Mouse (Mus musculus) forebrain, embryonic 11.5 days (tissue): ENCODE results near the gene Ttyh2. TPM values are rescaled to one million over a fixed set of nuclear protein-coding genes. Genes with fewer than 3 reads are reported as not detected.
A peak's percentile ranks its signal among the peaks of the same experiment; 100 is the strongest.

Experiments
- ATAC-seq: fragments of 200-750 bp; cut with Nextera tagmentation; replicated peaks from 2 replicates; pipeline ENCODE4 v1.8.0; 2017; ENCODE audit warnings: moderate TSS enrichment; ENCODE audit not compliant: low FRiP score
- DNase-seq: peaks from one replicate; pipeline ENCODE4 v3.0.0-alpha.2; 2017; ENCODE audit warnings: low spot score
- H3K27ac ChIP-seq: fragments of 300-500 bp; sonication (generic); 2 replicates; pipeline ENCODE4 v1.5.1; 2014; ENCODE audit warnings: low read depth, low read length
- H3K27me3 ChIP-seq: fragments of 300-500 bp; sonication (generic); 2 replicates; pipeline ENCODE4 v1.6.1; 2014; ENCODE audit warnings: mild to moderate bottlenecking, low read length, mixed read lengths; ENCODE audit not compliant: control insufficient read depth, insufficient read depth
- H3K36me3 ChIP-seq: fragments of 300-500 bp; sonication (generic); 2 replicates; pipeline ENCODE4 v1.6.1; 2014; ENCODE audit warnings: mild to moderate bottlenecking, low read length, moderate library complexity, mixed read lengths; ENCODE audit not compliant: control insufficient read depth, insufficient read depth
- H3K4me1 ChIP-seq: fragments of 300-500 bp; sonication (generic); replicated peaks from 2 replicates; pipeline ENCODE4 v1.6.1; 2014; ENCODE audit warnings: low read length, mixed read lengths; ENCODE audit not compliant: control insufficient read depth, insufficient read depth
- H3K4me2 ChIP-seq: fragments of 300-500 bp; sonication (generic); 2 replicates; pipeline ENCODE4 v1.6.1; 2014; ENCODE audit warnings: low read depth, mild to moderate bottlenecking, low read length, moderate library complexity, mixed read lengths; ENCODE audit not compliant: severe bottlenecking
- H3K4me3 ChIP-seq: fragments of 300-500 bp; sonication (generic); 2 replicates; pipeline ENCODE4 v1.5.1; 2014; ENCODE audit warnings: low read depth, low read length
- H3K9ac ChIP-seq: fragments of 300-500 bp; sonication (generic); 2 replicates; pipeline ENCODE4 v1.6.1; 2014; ENCODE audit warnings: low read length
- H3K9me3 ChIP-seq: fragments of 300-500 bp; sonication (generic); 2 replicates; pipeline ENCODE4 v1.6.1; 2016; ENCODE audit warnings: low read length, mixed read lengths; ENCODE audit not compliant: control insufficient read depth
- WGBS: fragments of 180-500 bp; shearing (Covaris S2); extraction: QIAGEN DNeasy Blood & Tissue Kit; methylation state at CpG from one replicate; pipeline ENCODE4 v1.1.7; 2014; 5-methylcytosine and 5-hydroxymethylcytosine counted together
- polyA plus RNA-seq: library from polyadenylated mRNA; unstranded; fragments of >200 nt; fragmentation: Nextera tagmentation; extraction: Ambion mirVana; gene quantifications from 2 replicates; pipeline ENCODE4 v1.2.1, GENCODE M21; 2014

Gene Ttyh2
- polyA plus RNA-seq, 1 experiment from 2014 or later, result 11.7 TPM

GRCm38 (mm10) chr11:114638647-114639290 lies 36.5 kb upstream of the Ttyh2 start:
- Histone ChIP-seq H3K9ac (no peak overlapping the region), H3K9me3 (no peaks in the 10 kb centered on the region), H3K36me3 (no peaks in the 10 kb centered on the region), H3K4me2 (no peak overlapping the region), H3K27me3 (peaks cover 3% of the 10 kb centered on the region), H3K4me3 (no peak overlapping the region), H3K4me1 (peaks cover 8% of the 10 kb centered on the region), H3K27ac (no peak overlapping the region)
- 68% methylated on average over 10 of the region's 10 CpGs for WGBS
- ATAC-seq, result no peak
- DNase-seq, result no peak

GRCm38 (mm10) chr11:114639681-114640103 lies 35.5 kb upstream of the Ttyh2 start:
- Histone ChIP-seq H3K9me3 (no peaks in the 10 kb centered on the region), H3K4me3 (no peak overlapping the region), H3K36me3 (no peaks in the 10 kb centered on the region), H3K4me1 (peaks cover 8% of the 10 kb centered on the region), H3K9ac (no peak overlapping the region; the same call in 1 of the 2 replicates), H3K4me2 (peak overlapping the region; percentile 24; the same call in 1 of the 2 replicates), H3K27ac (no peak overlapping the region), H3K27me3 (peaks cover 3% of the 10 kb centered on the region)
- ATAC-seq (no peak), DNase-seq (peak; percentile 73)
- WGBS, result 2% methylated on average over 19 of the region's 19 CpGs

- ATAC-seq (no peak), DNase-seq (no peak)
- Histone ChIP-seq H3K9me3 (no peaks in the 10 kb centered on the region), H3K27ac (no peak overlapping the region), H3K4me3 (no peak overlapping the region), H3K4me1 (peaks cover 8% of the 10 kb centered on the region), H3K4me2 (no peak overlapping the region), H3K27me3 (peaks cover 3% of the 10 kb centered on the region), H3K9ac (no peak overlapping the region), H3K36me3 (no peaks in the 10 kb centered on the region)
- WGBS, result 44% methylated on average over 6 of the region's 6 CpGs
Observed at GRCm38 (mm10) chr11:114640658-114641057, 34.6 kb upstream of the Ttyh2 start.

- Histone ChIP-seq H3K9me3 (no peaks in the 10 kb centered on the region), H3K4me3 (no peak overlapping the region), H3K27ac (no peak overlapping the region), H3K9ac (no peak overlapping the region), H3K4me2 (no peak overlapping the region), H3K36me3 (no peaks in the 10 kb centered on the region), H3K4me1 (peaks cover 8% of the 10 kb centered on the region), H3K27me3 (peaks cover 3% of the 10 kb centered on the region)
- ATAC-seq, result no peak
- WGBS, result 91% methylated on average over 8 of the region's 8 CpGs
- no peak for DNase-seq
Observed at GRCm38 (mm10) chr11:114641136-114641535, 34.1 kb upstream of the Ttyh2 start.

- no peak overlapping the region for H3K27ac ChIP-seq
- 48% methylated on average over 12 of the region's 12 CpGs for WGBS
Observed at GRCm38 (mm10) chr11:114642184-114642583, 33.0 kb upstream of the Ttyh2 start.

GRCm38 (mm10) chr11:114642926-114643325 lies 32.3 kb upstream of the Ttyh2 start:
- peaks cover 5% of the 10 kb centered on the region; the same call in 1 of the 2 replicates for H3K9me3 ChIP-seq
- H3K4me2 ChIP-seq, result no peak overlapping the region
- ATAC-seq, result no peak
- no peak overlapping the region for H3K4me3 ChIP-seq
- no peaks in the 10 kb centered on the region for H3K36me3 ChIP-seq
- no peak for DNase-seq
- H3K27ac ChIP-seq, result no peak overlapping the region
- H3K27me3 ChIP-seq, result peaks cover 3% of the 10 kb centered on the region
- H3K9ac ChIP-seq, result no peak overlapping the region
- WGBS, result 82% methylated on average over 11 of the region's 11 CpGs
- H3K4me1 ChIP-seq, result peaks cover 8% of the 10 kb centered on the region

More at GRCm38 (mm10) chr11:114642184-114642583, 33.0 kb upstream of the Ttyh2 start:
- H3K4me3 ChIP-seq, result no peak overlapping the region
- ATAC-seq (peak; percentile 80), DNase-seq (peak; percentile 79)
- peaks cover 5% of the 10 kb centered on the region; the same call in 1 of the 2 replicates for H3K9me3 ChIP-seq
- no peak overlapping the region for H3K4me2 ChIP-seq
- peaks cover 8% of the 10 kb centered on the region for H3K4me1 ChIP-seq
- no peak overlapping the region; the same call in 1 of the 2 replicates for H3K9ac ChIP-seq
- H3K27me3 ChIP-seq, result peaks cover 3% of the 10 kb centered on the region
- H3K36me3 ChIP-seq, result no peaks in the 10 kb centered on the region

- ATAC-seq (no peak), DNase-seq (peak; percentile 56)
- H3K4me3 ChIP-seq, result no peak overlapping the region
- H3K36me3 ChIP-seq, result no peaks in the 10 kb centered on the region
- H3K27me3 ChIP-seq, result peaks cover 3% of the 10 kb centered on the region
- H3K9me3 ChIP-seq, result peaks cover 5% of the 10 kb centered on the region; the same call in 1 of the 2 replicates
- 52% methylated on average over 2 of the region's 2 CpGs for WGBS
- H3K4me2 ChIP-seq, result no peak overlapping the region
- H3K9ac ChIP-seq, result no peak overlapping the region
- no peak overlapping the region for H3K27ac ChIP-seq
- peaks cover 8% of the 10 kb centered on the region for H3K4me1 ChIP-seq
Observed at GRCm38 (mm10) chr11:114644122-114644521, 31.1 kb upstream of the Ttyh2 start.

GRCm38 (mm10) chr11:114649510-114649909 lies 25.7 kb upstream of the Ttyh2 start:
- Histone ChIP-seq H3K4me1 (no peaks in the 10 kb centered on the region), H3K36me3 (no peaks in the 10 kb centered on the region), H3K4me3 (no peak overlapping the region), H3K9me3 (peaks cover 5% of the 10 kb centered on the region; the same call in 1 of the 2 replicates), H3K9ac (no peak overlapping the region), H3K27me3 (no peaks in the 10 kb centered on the region; the same call in 1 of the 2 replicates), H3K27ac (no peak overlapping the region), H3K4me2 (no peak overlapping the region)
- ATAC-seq (no peak), DNase-seq (no peak)
- 70% methylated on average over 4 of the region's 4 CpGs for WGBS

- no peaks in the 10 kb centered on the region for H3K9me3 ChIP-seq
- H3K4me3 ChIP-seq, result no peak overlapping the region
- H3K27ac ChIP-seq, result no peak overlapping the region
- ATAC-seq (no peak), DNase-seq (peak; percentile 67)
- H3K9ac ChIP-seq, result no peak overlapping the region
- no peaks in the 10 kb centered on the region for H3K36me3 ChIP-seq
- H3K4me1 ChIP-seq, result no peaks in the 10 kb centered on the region
- H3K27me3 ChIP-seq, result no peaks in the 10 kb centered on the region; the same call in 1 of the 2 replicates
- WGBS, result 5% methylated on average over 16 of the region's 16 CpGs
- no peak overlapping the region for H3K4me2 ChIP-seq
Observed at GRCm38 (mm10) chr11:114652531-114652930, 22.7 kb upstream of the Ttyh2 start.
